Mouse (Mus musculus) liver, adult 2 months (tissue): ENCODE results near the gene Recql5.

Experiments used
- CTCF ChIP-seq: fragments of 200-500 bp; IDR thresholded peaks from 2 replicates; pipeline ENCODE4 v1.5.1; 2011; ENCODE audit warnings: low read depth, low read length, control low read depth
- POLR2A ChIP-seq: fragments of 200-500 bp; IDR thresholded peaks from 2 replicates; pipeline ENCODE4 v1.6.1; 2011; ENCODE audit warnings: low read length, control low read depth; ENCODE audit not compliant: insufficient read depth; ENCODE audit errors: extremely low read depth

DNA sequence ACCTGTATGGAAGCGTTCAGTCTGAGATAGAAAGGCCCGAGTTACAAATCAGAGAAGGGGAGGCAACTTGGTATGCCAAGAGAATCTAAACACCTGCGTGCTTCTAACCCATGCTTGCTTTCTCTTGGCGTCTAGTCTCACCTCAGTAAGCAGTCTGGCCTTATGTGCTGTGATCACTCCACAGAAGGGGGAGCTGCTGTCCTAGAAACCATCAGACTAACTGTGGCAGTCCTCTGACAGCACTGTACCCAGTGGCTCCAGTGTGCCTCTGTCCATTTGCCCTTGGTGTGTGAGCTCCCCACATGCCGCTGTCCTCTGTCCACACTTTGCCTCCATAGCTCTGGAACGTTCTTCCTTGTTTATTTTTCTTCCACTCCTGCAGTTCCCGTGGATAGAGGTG lies 8.7 kb upstream of the Recql5 start:
- no peak for TF ChIP-seq POLR2A
- TF ChIP-seq CTCF: no peak
